Mouse (Mus musculus): ENCODE measurements at regions not wholly inside any gene's neighbourhood (a gene's known extent, or its start where the extent isn't known, plus 50 kb on each side); places are given as distances from the start of the nearest gene placed in this dataset.
"Not testable (repeated sequence)": the region's sequence is repeated elsewhere in the genome, so short reads cannot be mapped to it uniquely, and the experiment has no call there.

DNA sequence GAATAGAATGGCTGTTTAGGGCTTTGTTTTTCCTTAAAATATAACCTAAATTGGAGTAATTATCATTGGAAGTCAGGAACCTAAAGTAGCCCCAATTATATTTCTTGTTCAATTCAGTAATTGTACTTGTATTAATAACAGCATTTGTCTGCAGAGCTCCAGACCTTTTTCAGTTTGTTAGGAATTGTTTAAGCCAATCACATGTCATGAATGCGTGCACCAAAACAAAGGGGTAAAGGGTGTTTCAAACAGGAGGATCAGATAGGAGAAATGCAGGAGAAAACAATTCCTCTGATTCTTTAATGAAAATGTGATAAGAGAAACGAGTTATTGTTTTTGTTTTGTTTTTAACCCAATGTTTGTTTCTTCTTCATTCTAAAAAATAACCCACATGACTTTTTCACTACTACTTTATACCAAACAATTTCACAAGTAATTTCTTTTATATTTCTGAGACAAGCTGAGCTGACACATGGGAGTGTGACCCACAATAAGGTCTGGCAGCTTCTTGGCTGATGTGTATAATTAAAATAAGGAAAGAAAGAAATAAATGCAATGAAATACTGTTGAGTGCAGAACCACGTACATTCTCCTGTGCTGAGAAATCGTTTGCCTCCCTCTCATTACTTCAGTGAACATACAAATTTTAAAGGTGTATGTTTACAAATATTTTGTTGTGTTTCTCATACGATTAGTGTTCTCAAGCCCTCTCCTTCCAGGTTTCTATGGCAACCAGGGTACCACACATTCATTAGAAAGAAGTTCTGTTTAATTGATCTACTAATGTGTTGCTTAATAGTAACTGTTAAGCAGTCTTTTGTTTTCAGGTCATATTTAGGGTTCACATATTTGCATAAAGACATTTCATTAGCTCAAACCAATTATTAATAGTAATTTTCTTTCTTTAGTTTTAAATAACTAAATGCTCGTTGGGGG lies 397.7 kb downstream of the Isl1 start:
- in situ Hi-C loops (cut with MboI; ENCODE audit: unreplicated experiment in 2 of 2), result no loop called here

- in situ Hi-C loops (cut with MboI; ENCODE audit: unreplicated experiment in 2 of 2), result no loop called here
Observed at GRCm38 (mm10) chr13:115910866-115911449, 398.5 kb downstream of the Isl1 start.

GRCm38 (mm10) chr13:115880616-115881015 lies 428.9 kb downstream of the Isl1 start:
- in situ Hi-C loops (cut with MboI; ENCODE audit: unreplicated experiment in 2 of 2), result no loop called here

GRCm38 (mm10) chr13:115860480-115860879 lies 449.0 kb downstream of the Isl1 start:
- in situ Hi-C loops (cut with MboI; ENCODE audit: unreplicated experiment in 2 of 2), result no loop called here

DNA sequence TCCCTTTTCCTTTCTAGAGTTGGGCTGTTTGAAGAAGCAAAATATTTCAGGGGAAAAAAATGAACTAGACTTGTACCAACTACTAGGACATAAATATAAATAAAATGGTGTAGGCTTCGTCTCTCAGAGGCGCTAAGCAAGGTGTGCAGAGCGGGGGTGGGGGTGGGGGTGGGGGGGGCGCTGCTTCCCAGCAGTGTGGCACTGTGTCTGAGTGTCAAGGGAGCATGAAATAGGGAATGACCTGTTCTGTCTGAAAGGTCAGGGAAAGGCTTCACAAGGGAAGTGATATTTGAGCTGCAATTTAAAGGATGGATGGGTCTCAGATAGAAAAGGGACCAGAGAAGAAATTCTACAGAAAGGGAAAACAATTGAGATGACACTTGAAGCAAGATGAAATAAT lies 452.9 kb downstream of the Isl1 start:
- in situ Hi-C loops (cut with MboI; ENCODE audit: unreplicated experiment in 2 of 2), result no loop called here

DNA sequence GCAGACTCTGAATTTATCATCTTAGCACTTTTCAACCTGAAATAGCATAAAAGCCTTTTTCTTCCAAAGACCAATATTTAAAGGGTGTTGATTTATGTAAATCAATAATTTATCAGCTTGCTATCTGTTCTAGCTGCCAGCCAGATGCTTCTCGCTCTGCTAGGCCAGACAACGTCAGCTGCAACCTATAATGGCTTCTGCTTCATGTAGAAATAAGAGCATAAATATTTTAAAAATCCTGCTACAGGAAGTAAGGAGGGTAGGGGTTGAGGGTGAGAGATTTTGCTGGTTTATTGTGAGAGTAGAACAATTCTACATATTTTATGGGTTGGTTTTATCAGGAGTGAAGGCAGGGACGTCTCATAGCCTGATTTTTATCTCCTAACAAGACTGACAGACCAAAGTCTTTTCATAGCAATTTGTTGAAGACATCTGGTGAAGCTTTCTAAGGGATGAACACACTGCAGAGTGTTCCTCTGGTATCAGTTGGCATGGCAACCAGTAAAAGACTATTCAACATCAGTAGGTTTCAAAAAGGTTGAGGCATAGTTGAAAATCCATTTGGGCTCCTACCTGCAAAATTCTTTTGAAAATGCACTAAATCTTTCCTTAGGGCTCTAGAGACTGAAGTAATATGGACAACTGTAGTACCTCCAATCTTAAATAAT lies 456.7 kb downstream of the Isl1 start:
- in situ Hi-C loops (cut with MboI; ENCODE audit: unreplicated experiment in 2 of 2), result no loop called here

GRCm38 (mm10) chr13:115843121-115843520 lies 466.4 kb downstream of the Isl1 start:
- in situ Hi-C loops (cut with MboI; ENCODE audit: unreplicated experiment in 2 of 2), result no loop called here

GRCm38 (mm10) chr13:115836203-115836768 lies 473.2 kb downstream of the Isl1 start:
- in situ Hi-C loops (cut with MboI; ENCODE audit: unreplicated experiment in 2 of 2), result no loop called here

DNA sequence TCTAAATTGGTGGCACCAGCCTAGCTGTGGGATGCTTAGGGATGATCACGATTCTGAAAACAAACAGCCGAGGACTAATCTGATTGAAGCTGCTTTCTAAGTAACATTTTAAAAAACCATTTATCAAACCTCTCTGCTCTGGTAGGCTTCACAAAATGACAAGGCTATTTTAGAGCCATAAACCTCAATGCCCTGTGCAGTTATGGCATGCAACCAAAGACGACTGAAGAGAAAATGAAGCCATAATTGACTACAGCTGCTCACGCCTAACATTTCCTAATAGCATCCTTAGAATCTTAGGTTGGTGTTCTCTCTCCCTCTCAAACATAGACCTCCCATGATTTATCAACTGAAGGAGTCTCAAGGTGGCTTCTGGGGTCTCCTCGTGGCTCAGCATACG lies 484.3 kb downstream of the Isl1 start:
- in situ Hi-C loops (cut with MboI; ENCODE audit: unreplicated experiment in 2 of 2), result no loop called here

GRCm38 (mm10) chr13:115822527-115822926 lies 487.0 kb downstream of the Isl1 start:
- in situ Hi-C loops (cut with MboI; ENCODE audit: unreplicated experiment in 2 of 2), result no loop called here

DNA sequence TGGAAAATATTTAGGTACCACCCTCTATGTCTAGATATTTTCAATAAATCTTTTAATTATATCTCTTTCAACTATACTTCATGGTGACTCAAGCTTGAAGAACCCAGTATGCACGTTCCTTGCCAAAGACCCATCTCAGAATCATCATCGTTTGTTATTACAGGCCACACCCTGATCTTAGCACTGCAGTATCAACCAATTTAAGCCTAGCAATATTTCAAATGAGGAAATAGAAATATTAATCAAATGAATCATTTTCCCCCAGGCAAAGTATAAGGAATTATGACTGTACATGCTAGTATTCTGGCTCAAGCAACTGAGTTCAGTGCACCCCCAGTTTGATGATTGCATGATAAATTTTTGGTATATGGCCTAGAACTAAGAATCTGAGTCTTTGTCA lies 495.3 kb downstream of the Isl1 start:
- in situ Hi-C loops (cut with MboI; ENCODE audit: unreplicated experiment in 2 of 2), result no loop called here

GRCm38 (mm10) chr13:115799294-115799693 lies 510.2 kb downstream of the Isl1 start:
- in situ Hi-C loops (cut with MboI; ENCODE audit: unreplicated experiment in 2 of 2), result no loop called here

GRCm38 (mm10) chr13:115751271-115751670 lies 558.2 kb downstream of the Isl1 start:
- in situ Hi-C loops (cut with MboI; ENCODE audit: unreplicated experiment in 2 of 2), result no loop called here

DNA sequence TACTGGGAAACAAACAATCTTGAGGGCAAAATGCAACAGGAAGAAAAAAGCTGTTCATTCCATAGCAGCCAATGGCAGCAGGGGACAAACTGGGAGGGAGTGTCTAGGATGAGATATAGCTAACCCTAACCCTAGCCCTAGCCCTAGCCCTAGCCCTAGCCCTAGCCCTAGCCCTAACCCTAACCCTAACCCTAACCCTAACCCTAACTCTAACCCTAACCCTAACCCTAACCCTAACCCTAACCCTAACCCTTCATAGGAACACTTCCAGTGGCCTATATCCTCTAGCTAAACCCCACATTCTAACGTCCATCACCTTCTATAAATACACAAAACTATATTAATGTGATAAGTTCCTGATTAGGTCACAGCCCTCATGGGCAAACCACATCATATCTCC lies 567.4 kb downstream of the Isl1 start:
- in situ Hi-C loops (cut with MboI; ENCODE audit: unreplicated experiment in 2 of 2), result not testable (repeated sequence)

GRCm38 (mm10) chr13:115727986-115728385 lies 581.5 kb downstream of the Isl1 start:
- in situ Hi-C loops (cut with MboI; ENCODE audit: unreplicated experiment in 2 of 2), result no loop called here

GRCm38 (mm10) chr13:115725356-115725952 lies 584.0 kb downstream of the Isl1 start:
- in situ Hi-C loops (cut with MboI; ENCODE audit: unreplicated experiment in 2 of 2), result no loop called here

- in situ Hi-C loops (cut with MboI; ENCODE audit: unreplicated experiment in 2 of 2), result no loop called here
Observed at GRCm38 (mm10) chr13:115719276-115719675, 590.2 kb downstream of the Isl1 start.

GRCm38 (mm10) chr13:115718859-115719258 lies 590.6 kb downstream of the Isl1 start:
- in situ Hi-C loops (cut with MboI; ENCODE audit: unreplicated experiment in 2 of 2), result no loop called here

DNA sequence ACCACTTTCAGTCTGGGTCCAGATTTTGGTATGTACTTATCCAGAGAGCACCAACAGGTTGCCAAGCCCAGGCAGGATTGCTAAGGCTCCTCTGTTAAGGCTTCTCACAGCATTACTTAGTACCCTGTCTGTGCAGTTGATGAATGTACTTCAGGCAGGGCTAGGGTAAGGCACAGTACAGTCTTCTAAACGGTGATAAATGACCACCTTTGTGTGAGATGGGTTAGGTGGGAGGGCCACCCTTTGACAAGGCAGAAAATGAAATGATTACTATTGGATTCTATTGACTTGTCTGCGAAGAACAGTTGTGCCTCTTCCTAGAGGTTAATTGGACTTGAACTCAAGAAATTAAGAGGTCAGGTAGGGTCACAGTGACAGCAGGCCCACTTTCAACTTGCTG lies 594.4 kb upstream of the Itga1 start:
- in situ Hi-C loops (cut with MboI; ENCODE audit: unreplicated experiment in 2 of 2), result no loop called here

DNA sequence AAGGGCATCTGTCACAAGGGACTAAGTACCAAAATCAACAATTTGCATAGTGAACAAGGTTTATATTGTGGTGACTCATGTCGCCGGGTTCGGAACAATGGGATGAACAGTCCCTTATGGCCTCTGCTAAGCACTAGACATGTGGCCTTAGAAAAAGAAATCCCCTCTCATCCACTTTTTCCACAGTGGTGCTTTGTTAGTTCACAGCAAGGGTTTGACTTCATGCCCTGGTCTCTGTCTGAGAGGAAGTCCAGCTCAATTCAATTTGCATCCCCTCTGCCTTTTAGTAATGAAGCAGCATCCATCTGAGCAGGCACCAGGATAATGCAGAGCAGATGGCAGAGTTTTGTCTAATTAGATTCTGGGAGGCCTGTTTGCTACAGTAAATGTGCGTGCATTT lies 585.7 kb upstream of the Itga1 start:
- in situ Hi-C loops (cut with MboI; ENCODE audit: unreplicated experiment in 2 of 2), result no loop called here

- in situ Hi-C loops (cut with MboI; ENCODE audit: unreplicated experiment in 2 of 2), result no loop called here
Observed at GRCm38 (mm10) chr13:115679591-115679990, 577.8 kb upstream of the Itga1 start.

All from v-Abl transformed pro-B cells (cell line).